Mouse (Mus musculus): ENCODE results near the gene Galntl6. TPM values are rescaled to one million over a fixed set of nuclear protein-coding genes. Genes with fewer than 3 reads are reported as not detected.

Gene Galntl6
- polyA plus RNA-seq, 1 experiment from 2014 or later = not detected

DNA sequence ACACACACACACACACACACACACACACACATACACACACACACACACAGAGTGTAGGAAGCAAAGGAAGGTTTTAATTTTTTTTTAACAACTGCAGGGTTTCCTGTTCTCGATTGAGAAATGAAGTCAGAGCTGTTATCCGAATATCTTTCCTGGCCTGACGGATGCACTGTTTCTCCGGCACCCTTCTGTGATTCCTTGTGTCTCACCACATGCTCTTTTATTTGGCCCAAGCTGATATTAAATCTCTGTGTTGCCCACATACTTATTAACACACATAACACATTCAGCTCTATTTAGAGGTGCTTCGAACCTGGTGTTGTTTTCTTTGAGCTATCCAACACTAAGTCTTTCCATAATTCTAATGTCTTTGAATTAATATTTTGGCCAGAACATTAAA is 1069.0 kb downstream of the Galntl6 start:
- no peak for ATAC-seq (ENCODE audit: low read depth)
- H3K27me3 ChIP-seq (ENCODE audit: control insufficient read depth, insufficient read depth, low read depth, low read length) = no peaks in the 10 kb centered on the region
- no peak overlapping the region for H3K4me3 ChIP-seq (ENCODE audit: low read depth, low read length)
- H3K9ac ChIP-seq (ENCODE audit: low read depth, low read length) = no peak overlapping the region
- no peaks in the 10 kb centered on the region for H3K4me1 ChIP-seq (ENCODE audit: control insufficient read depth, low read depth, low read length)
- H3K9me3 ChIP-seq (replicated peaks; ENCODE audit: control insufficient read depth, low read length) = no peaks in the 10 kb centered on the region
- no peak overlapping the region for H3K27ac ChIP-seq (ENCODE audit: low read length)
- H3K36me3 ChIP-seq (ENCODE audit: control insufficient read depth, insufficient read depth) = no peaks in the 10 kb centered on the region
- no peak overlapping the region for H3K4me2 ChIP-seq (ENCODE audit: low read depth, low read length)
- WGBS (ENCODE audit: insufficient replicate concordance) = 49% methylated on average over 5 of the region's 5 CpGs

DNA sequence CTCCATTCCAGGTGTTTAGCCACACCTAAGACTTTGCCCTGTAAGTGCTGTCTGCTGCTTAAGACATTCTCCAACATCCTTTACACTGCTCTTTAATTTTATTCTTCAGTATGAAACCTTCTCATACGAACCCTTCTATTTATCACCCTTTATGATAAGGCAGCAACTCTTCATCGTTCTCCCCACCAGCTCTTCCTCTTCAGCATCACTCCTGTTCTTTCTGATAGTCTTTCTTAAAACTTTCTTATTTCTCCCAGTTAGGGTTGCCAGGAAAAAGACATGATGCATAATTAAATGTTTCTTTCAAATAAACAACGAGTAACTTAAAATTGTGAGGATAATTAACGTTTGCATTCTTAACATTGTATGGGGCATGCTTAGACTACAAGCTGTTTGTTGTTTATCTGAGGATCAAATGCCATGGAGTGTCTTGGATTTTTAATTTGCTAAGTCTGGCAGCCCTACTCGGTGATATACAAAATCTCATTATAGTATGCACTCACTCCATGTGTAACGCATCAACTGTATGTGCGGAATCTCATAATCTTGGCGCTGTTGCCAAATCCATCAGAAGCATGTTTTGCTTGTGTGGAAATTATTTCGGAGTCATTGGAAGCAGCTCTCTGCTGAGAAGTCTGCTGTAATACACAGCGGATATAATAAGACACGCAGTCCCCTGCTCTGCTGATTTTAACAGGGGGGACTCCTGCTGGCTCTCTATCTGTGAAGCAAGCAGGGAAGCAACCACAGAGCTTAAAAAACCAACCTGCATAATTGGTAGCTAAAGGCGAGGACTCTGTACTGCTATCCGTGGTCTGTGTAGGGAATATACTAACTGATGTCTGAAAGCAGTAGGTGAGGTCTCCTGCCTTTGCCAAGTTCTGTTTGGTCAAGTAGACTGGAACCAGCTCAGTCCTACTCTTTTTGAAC is 1069.7 kb downstream of the Galntl6 start:
- Histone ChIP-seq H3K4me3 (ENCODE audit: low read depth, low read length) (no peak overlapping the region), H3K4me2 (ENCODE audit: low read depth, low read length) (no peak overlapping the region), H3K27ac (ENCODE audit: low read length) (no peak overlapping the region), H3K9me3 (replicated peaks; ENCODE audit: control insufficient read depth, low read length) (no peaks in the 10 kb centered on the region), H3K9ac (ENCODE audit: low read depth, low read length) (no peak overlapping the region), H3K36me3 (ENCODE audit: control insufficient read depth, insufficient read depth) (no peaks in the 10 kb centered on the region), H3K4me1 (ENCODE audit: control insufficient read depth, low read depth, low read length) (no peaks in the 10 kb centered on the region), H3K27me3 (ENCODE audit: control insufficient read depth, insufficient read depth, low read depth, low read length) (no peaks in the 10 kb centered on the region)
- ATAC-seq (ENCODE audit: low read depth) = no peak
- 57% methylated on average over 13 of the region's 13 CpGs for WGBS (ENCODE audit: insufficient replicate concordance)

DNA sequence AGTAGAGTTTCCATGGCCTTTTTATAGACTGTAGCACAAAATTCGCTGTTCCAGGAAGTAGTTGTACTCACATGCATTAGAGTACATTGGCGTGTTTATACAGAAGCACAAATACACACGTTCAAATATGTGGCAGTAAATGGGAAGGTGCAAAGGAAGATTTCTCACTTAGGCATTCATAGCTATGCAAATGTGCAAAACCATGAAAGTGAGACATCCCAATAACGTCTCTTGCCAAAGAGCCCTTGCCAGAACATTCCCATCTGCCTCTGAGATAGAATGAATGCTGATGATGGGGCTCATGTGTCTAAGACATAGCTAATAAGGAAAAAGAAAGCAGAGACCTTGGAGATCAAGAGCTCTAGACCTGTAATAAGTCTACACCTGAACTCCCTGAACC is 1071.0 kb downstream of the Galntl6 start:
- Histone ChIP-seq H3K4me3 (ENCODE audit: low read depth, low read length) (no peak overlapping the region), H3K27me3 (ENCODE audit: control insufficient read depth, insufficient read depth, low read depth, low read length) (no peaks in the 10 kb centered on the region), H3K4me1 (ENCODE audit: control insufficient read depth, low read depth, low read length) (no peaks in the 10 kb centered on the region), H3K9ac (ENCODE audit: low read depth, low read length) (no peak overlapping the region), H3K9me3 (replicated peaks; ENCODE audit: control insufficient read depth, low read length) (no peaks in the 10 kb centered on the region), H3K27ac (ENCODE audit: low read length) (no peak overlapping the region), H3K36me3 (ENCODE audit: control insufficient read depth, insufficient read depth) (no peaks in the 10 kb centered on the region), H3K4me2 (ENCODE audit: low read depth, low read length) (no peak overlapping the region)
- WGBS (ENCODE audit: insufficient replicate concordance) = 63% methylated on average over 4 of the region's 4 CpGs
- ATAC-seq (ENCODE audit: low read depth) = no peak

DNA sequence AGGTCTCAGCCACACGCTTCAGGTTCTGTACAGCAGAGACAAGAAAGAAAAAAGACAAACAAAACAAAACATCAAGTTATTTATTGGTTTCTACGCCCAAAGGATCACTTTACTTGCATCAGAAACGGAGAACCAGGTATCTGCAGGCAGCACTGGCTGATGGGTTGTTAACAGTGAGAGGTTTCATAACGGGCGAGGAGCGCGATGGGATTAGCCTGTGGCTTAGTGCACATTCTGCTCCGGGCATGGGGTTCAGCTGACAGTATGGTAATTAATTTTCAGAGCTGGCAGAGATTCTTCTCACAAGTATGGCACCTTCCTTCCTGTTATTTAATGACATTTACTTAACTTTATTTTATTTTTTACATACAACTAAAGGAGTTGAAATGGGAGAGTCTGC is 1075.1 kb downstream of the Galntl6 start:
- Histone ChIP-seq H3K4me1 (ENCODE audit: control insufficient read depth, low read depth, low read length) (no peaks in the 10 kb centered on the region), H3K27ac (ENCODE audit: low read length) (no peak overlapping the region), H3K27me3 (ENCODE audit: control insufficient read depth, insufficient read depth, low read depth, low read length) (no peaks in the 10 kb centered on the region), H3K4me2 (ENCODE audit: low read depth, low read length) (no peak overlapping the region), H3K4me3 (ENCODE audit: low read depth, low read length) (no peak overlapping the region), H3K9ac (ENCODE audit: low read depth, low read length) (no peak overlapping the region), H3K36me3 (ENCODE audit: control insufficient read depth, insufficient read depth) (no peaks in the 10 kb centered on the region), H3K9me3 (replicated peaks; ENCODE audit: control insufficient read depth, low read length) (no peaks in the 10 kb centered on the region)
- ATAC-seq (ENCODE audit: low read depth) = no peak
- 62% methylated on average over 8 of the region's 8 CpGs for WGBS (ENCODE audit: insufficient replicate concordance)

DNA sequence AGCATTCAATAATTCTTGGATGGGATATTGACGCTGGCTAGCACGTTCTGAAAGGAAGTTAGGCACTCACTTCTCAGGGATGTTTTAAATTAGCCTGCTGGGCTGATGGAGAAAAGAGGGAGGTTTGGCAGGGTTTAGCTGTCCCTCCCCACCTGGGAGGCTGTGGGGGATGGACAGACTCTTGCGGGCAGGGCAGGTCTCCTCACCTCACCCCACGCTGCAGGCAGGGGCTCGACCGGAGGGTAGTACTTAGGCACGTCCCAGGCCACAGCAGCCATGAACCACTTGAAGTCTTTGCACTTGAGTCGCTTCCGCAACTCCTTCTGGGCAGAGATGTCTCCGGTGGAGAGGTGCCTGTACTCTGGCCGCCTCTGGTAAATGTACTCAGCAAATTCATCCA is 1075.5 kb downstream of the Galntl6 start:
- no peak overlapping the region for H3K9ac ChIP-seq (ENCODE audit: low read depth, low read length)
- no peaks in the 10 kb centered on the region for H3K4me1 ChIP-seq (ENCODE audit: control insufficient read depth, low read depth, low read length)
- no peak for ATAC-seq (ENCODE audit: low read depth)
- H3K4me3 ChIP-seq (ENCODE audit: low read depth, low read length) = no peak overlapping the region
- no peaks in the 10 kb centered on the region for H3K36me3 ChIP-seq (ENCODE audit: control insufficient read depth, insufficient read depth)
- no peaks in the 10 kb centered on the region for H3K27me3 ChIP-seq (ENCODE audit: control insufficient read depth, insufficient read depth, low read depth, low read length)
- no peak overlapping the region for H3K4me2 ChIP-seq (ENCODE audit: low read depth, low read length)
- no peak overlapping the region for H3K27ac ChIP-seq (ENCODE audit: low read length)
- WGBS (ENCODE audit: insufficient replicate concordance) = 45% methylated on average over 11 of the region's 11 CpGs
- H3K9me3 ChIP-seq (replicated peaks; ENCODE audit: control insufficient read depth, low read length) = no peaks in the 10 kb centered on the region

DNA sequence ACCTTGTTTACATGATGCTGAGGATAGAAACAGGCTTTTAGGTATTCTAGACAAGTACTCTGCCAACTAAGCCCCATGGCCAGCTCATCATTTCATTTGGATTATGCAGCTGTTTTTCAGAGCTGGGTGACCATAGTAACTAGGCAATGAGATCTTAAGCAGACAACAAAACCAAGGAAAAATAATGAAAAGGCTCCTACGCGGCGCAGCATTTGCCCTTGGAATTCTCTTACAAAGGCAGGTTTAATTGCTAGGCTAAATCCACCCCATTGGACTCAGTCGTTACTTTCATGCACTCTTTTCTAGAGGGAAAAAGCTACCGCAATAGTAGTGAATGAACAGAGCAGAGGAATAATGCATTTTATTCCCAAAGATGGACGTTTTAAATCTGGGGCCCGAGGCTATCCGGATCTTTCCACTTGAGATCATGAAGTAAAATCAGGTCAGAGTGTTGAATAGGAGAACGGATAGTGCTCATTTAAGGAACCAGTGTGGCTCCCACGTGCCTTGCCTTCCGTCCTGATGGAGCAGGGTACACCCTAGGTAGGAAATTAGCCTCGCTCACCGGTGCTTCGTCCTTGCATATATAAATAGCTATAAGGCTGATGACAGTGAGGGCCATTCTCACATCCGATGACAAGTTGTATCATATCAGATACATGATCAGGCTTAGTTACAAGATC is 1076.1 kb downstream of the Galntl6 start:
- H3K4me3 ChIP-seq (ENCODE audit: low read depth, low read length) = no peak overlapping the region
- H3K4me1 ChIP-seq (ENCODE audit: control insufficient read depth, low read depth, low read length) = no peaks in the 10 kb centered on the region
- no peak overlapping the region for H3K9ac ChIP-seq (ENCODE audit: low read depth, low read length)
- H3K4me2 ChIP-seq (ENCODE audit: low read depth, low read length) = no peak overlapping the region
- no peak overlapping the region for H3K27ac ChIP-seq (ENCODE audit: low read length)
- no peak for ATAC-seq (ENCODE audit: low read depth)
- 76% methylated on average over 15 of the region's 15 CpGs for WGBS (ENCODE audit: insufficient replicate concordance)
- no peaks in the 10 kb centered on the region for H3K9me3 ChIP-seq (replicated peaks; ENCODE audit: control insufficient read depth, low read length)
- H3K27me3 ChIP-seq (ENCODE audit: control insufficient read depth, insufficient read depth, low read depth, low read length) = no peaks in the 10 kb centered on the region
- H3K36me3 ChIP-seq (ENCODE audit: control insufficient read depth, insufficient read depth) = no peaks in the 10 kb centered on the region

DNA sequence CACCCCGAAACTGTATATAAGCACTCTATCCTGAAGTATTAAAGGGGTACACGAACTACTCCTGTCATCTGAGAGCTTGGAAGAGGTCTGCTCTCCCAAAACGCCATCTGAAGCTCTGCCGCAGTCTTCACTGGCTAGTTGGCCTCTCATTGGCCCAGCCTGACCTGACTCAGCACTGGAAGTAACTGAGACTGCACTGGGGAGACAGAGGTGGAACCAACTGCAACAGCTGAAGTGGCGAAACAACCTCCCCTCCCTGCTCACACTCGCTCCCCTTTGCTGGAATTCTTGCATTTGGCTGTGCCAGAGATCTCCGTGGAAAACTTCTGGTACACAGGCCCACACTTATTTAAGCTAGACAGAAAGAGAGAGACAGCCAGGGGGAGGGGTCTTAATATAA is 1089.3 kb downstream of the Galntl6 start:
- H3K4me1 ChIP-seq (ENCODE audit: control insufficient read depth, low read depth, low read length) = no peaks in the 10 kb centered on the region
- WGBS (ENCODE audit: insufficient replicate concordance) = 51% methylated on average over 7 of the region's 7 CpGs
- no peak overlapping the region for H3K4me2 ChIP-seq (ENCODE audit: low read depth, low read length)
- no peak overlapping the region for H3K4me3 ChIP-seq (ENCODE audit: low read depth, low read length)
- H3K36me3 ChIP-seq (ENCODE audit: control insufficient read depth, insufficient read depth) = no peaks in the 10 kb centered on the region
- H3K27ac ChIP-seq (ENCODE audit: low read length) = no peak overlapping the region
- H3K27me3 ChIP-seq (ENCODE audit: control insufficient read depth, insufficient read depth, low read depth, low read length) = no peaks in the 10 kb centered on the region
- no peak for ATAC-seq (ENCODE audit: low read depth)
- H3K9ac ChIP-seq (ENCODE audit: low read depth, low read length) = no peak overlapping the region
- H3K9me3 ChIP-seq (replicated peaks; ENCODE audit: control insufficient read depth, low read length) = no peaks in the 10 kb centered on the region

DNA sequence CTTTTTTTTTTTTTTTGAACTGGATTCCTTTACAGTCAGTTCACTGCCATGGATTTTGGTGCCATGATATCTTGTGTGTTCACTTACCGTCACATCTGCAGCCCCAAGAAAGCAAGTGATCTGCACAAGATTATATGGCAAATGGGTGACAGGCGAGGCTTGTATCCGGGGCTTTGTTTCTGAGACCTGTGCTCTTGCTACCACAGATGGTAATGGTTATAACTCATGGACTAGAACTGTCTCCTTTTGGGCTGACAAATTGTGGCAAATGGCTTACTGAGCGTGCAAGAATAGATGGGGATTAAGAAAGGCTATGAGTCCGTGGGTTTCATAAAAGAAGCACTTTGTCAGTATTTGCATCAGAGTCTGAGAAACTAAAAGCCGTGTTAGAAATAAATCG is 1096.4 kb downstream of the Galntl6 start:
- no peak for ATAC-seq (ENCODE audit: low read depth)
- Histone ChIP-seq H3K27ac (ENCODE audit: low read length) (no peak overlapping the region), H3K27me3 (ENCODE audit: control insufficient read depth, insufficient read depth, low read depth, low read length) (no peaks in the 10 kb centered on the region), H3K4me1 (ENCODE audit: control insufficient read depth, low read depth, low read length) (no peaks in the 10 kb centered on the region), H3K4me3 (ENCODE audit: low read depth, low read length) (no peak overlapping the region), H3K9me3 (replicated peaks; ENCODE audit: control insufficient read depth, low read length) (no peaks in the 10 kb centered on the region), H3K9ac (ENCODE audit: low read depth, low read length) (no peak overlapping the region), H3K4me2 (ENCODE audit: low read depth, low read length) (no peak overlapping the region), H3K36me3 (ENCODE audit: control insufficient read depth, insufficient read depth) (no peaks in the 10 kb centered on the region)
- 68% methylated on average over 7 of the region's 7 CpGs for WGBS (ENCODE audit: insufficient replicate concordance)

DNA sequence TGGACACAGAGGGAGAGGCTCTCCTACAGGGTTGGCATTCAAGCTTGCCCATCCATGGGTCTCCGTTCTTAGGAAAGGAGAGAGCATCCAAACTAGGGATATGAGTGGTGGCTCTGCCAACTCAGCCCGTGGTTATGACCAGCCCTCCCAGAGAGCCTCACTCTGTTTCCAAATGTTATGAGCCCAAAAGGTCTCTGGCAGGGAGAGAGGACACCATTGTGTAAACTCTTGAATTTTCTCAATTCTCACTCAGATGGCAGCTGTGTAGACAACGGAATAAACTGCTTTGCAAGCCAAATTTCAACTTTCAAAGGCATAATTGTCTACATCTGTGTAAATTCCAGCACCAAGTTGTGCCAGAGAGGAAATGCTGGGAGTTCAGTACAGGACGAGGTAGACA is 1105.4 kb downstream of the Galntl6 start:
- Histone ChIP-seq H3K27me3 (ENCODE audit: control insufficient read depth, insufficient read depth, low read depth, low read length) (no peaks in the 10 kb centered on the region), H3K4me3 (ENCODE audit: low read depth, low read length) (no peak overlapping the region), H3K9ac (ENCODE audit: low read depth, low read length) (no peak overlapping the region), H3K27ac (ENCODE audit: low read length) (no peak overlapping the region), H3K9me3 (replicated peaks; ENCODE audit: control insufficient read depth, low read length) (no peaks in the 10 kb centered on the region), H3K4me1 (ENCODE audit: control insufficient read depth, low read depth, low read length) (no peaks in the 10 kb centered on the region), H3K36me3 (ENCODE audit: control insufficient read depth, insufficient read depth) (no peaks in the 10 kb centered on the region), H3K4me2 (ENCODE audit: low read depth, low read length) (no peak overlapping the region)
- ATAC-seq (ENCODE audit: low read depth) = no peak
- 61% methylated on average over 4 of the region's 4 CpGs for WGBS (ENCODE audit: insufficient replicate concordance)

All from liver, embryonic 16.5 days (tissue).